In the genomic region with DNA sequence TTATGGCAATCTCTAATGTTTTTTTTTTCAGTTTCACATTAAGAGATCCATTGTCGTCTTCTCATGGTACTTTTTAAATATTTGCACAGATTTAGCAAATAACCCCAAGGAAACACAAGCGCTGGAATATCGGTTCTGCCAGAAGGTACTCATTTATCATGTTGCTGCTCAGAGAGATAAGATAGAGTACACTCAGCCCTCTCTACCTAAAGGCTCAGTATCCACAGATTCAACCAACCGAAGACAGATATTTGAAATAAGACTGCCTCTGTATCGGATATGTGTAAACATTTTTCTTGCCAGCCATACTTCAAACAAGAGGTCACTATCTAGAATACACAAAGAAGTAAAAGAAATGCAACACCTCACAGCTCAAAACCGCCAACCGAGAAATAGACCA, we compare ENCODE assay signal across 23 mouse cellular contexts. TPM values are rescaled to one million over a fixed set of nuclear protein-coding genes. Genes with fewer than 3 reads are reported as not detected.
A peak's percentile ranks its signal among the peaks of the same experiment; 100 is the strongest.
DNase-seq lines count a peak whose midpoint lies in the region; ATAC-seq and TF ChIP-seq lines count a peak whose summit lies in the region.
"Had no signal": no experiment of that assay in that cellular context is flagged by ENCODE, and none has a peak within 500 bp of the region (broad histone marks: within the 10 kb centered on the region; RNA-seq: fewer than 3 reads in every experiment).

No protein-coding gene starts in this region.

- H3K4me3 ChIP-seq in lung, embryonic 14.5 days (ENCODE audit: low read depth, low read length), result no peak overlapping the region
- H3K4me3 ChIP-seq in stomach, embryonic 14.5 days (ENCODE audit: low read depth, low read length), result no peak overlapping the region
- H3K4me3 ChIP-seq in stomach, postnatal 0 days (ENCODE audit: low read depth, low read length), result no peak overlapping the region
- H3K4me3 ChIP-seq in stomach, embryonic 15.5 days (replicated peaks), result no peak overlapping the region
- no peak overlapping the region for H3K4me3 ChIP-seq in kidney, embryonic 15.5 days (replicated peaks)
- H3K4me3 ChIP-seq: embryonic facial prominence, embryonic 13.5 days; embryonic facial prominence, embryonic 15.5 days; erythroblast, embryonic 14.5 days; forebrain, embryonic 10.5 days; forebrain, embryonic 12.5 days had no signal

- H3K4me1 ChIP-seq in lung, embryonic 14.5 days (ENCODE audit: insufficient read depth), result peaks cover 3% of the 10 kb centered on the region; the same call in 1 of the 2 replicates
- H3K4me1 ChIP-seq in stomach, embryonic 14.5 days (ENCODE audit: control insufficient read depth, insufficient read depth, low read length), result no peaks in the 10 kb centered on the region
- no peaks in the 10 kb centered on the region for H3K4me1 ChIP-seq in stomach, postnatal 0 days (replicated peaks; ENCODE audit: control insufficient read depth, insufficient read depth)
- no peaks in the 10 kb centered on the region for H3K4me1 ChIP-seq in stomach, embryonic 15.5 days
- no peaks in the 10 kb centered on the region for H3K4me1 ChIP-seq in kidney, embryonic 15.5 days
- H3K4me1 ChIP-seq: embryonic facial prominence, embryonic 13.5 days; embryonic facial prominence, embryonic 15.5 days; forebrain, embryonic 10.5 days; forebrain, embryonic 12.5 days had no signal

- no peak overlapping the region for H3K27ac ChIP-seq in lung, embryonic 14.5 days (ENCODE audit: low read depth)
- H3K27ac ChIP-seq in stomach, embryonic 14.5 days (ENCODE audit: low read length), result no peak overlapping the region
- no peak overlapping the region for H3K27ac ChIP-seq in stomach, postnatal 0 days (replicated peaks)
- no peak overlapping the region for H3K27ac ChIP-seq in stomach, embryonic 15.5 days
- no peak overlapping the region for H3K27ac ChIP-seq in kidney, embryonic 15.5 days
- H3K27ac ChIP-seq: embryonic facial prominence, embryonic 13.5 days; embryonic facial prominence, embryonic 15.5 days; forebrain, embryonic 10.5 days; forebrain, embryonic 12.5 days had no signal

- H3K9ac ChIP-seq in lung, embryonic 14.5 days, result no peak overlapping the region
- no peak overlapping the region for H3K9ac ChIP-seq in stomach, embryonic 14.5 days (replicated peaks; ENCODE audit: low read depth, low read length)
- H3K9ac ChIP-seq in stomach, postnatal 0 days (ENCODE audit: low read length), result no peak overlapping the region
- H3K9ac ChIP-seq in stomach, embryonic 15.5 days, result no peak overlapping the region
- H3K9ac ChIP-seq in kidney, embryonic 15.5 days, result no peak overlapping the region
- H3K9ac ChIP-seq: embryonic facial prominence, embryonic 13.5 days; embryonic facial prominence, embryonic 15.5 days; forebrain, embryonic 12.5 days had no signal

- no peak overlapping the region for H3K4me2 ChIP-seq in lung, embryonic 14.5 days
- H3K4me2 ChIP-seq in stomach, embryonic 14.5 days (replicated peaks; ENCODE audit: low read depth, low read length), result no peak overlapping the region
- no peak overlapping the region for H3K4me2 ChIP-seq in stomach, postnatal 0 days (replicated peaks; ENCODE audit: low read depth)
- H3K4me2 ChIP-seq in stomach, embryonic 15.5 days, result no peak overlapping the region
- H3K4me2 ChIP-seq in kidney, embryonic 15.5 days, result no peak overlapping the region
- H3K4me2 ChIP-seq: embryonic facial prominence, embryonic 13.5 days; embryonic facial prominence, embryonic 15.5 days; forebrain, embryonic 12.5 days had no signal

- no peaks in the 10 kb centered on the region for H3K9me3 ChIP-seq in lung, embryonic 14.5 days (ENCODE audit: low read depth, low read length)
- H3K9me3 ChIP-seq in stomach, embryonic 14.5 days (ENCODE audit: control insufficient read depth, low read depth, low read length), result no peaks in the 10 kb centered on the region
- H3K9me3 ChIP-seq in stomach, postnatal 0 days (ENCODE audit: control insufficient read depth, low read length), result no peaks in the 10 kb centered on the region
- H3K9me3 ChIP-seq in stomach, embryonic 15.5 days, result no peaks in the 10 kb centered on the region
- H3K9me3 ChIP-seq in kidney, embryonic 15.5 days (replicated peaks), result no peaks in the 10 kb centered on the region
- H3K9me3 ChIP-seq: embryonic facial prominence, embryonic 13.5 days; embryonic facial prominence, embryonic 15.5 days; forebrain, embryonic 10.5 days; forebrain, embryonic 12.5 days had no signal

- WGBS in lung, embryonic 14.5 days, result 12% methylated on average over 7 of the region's 7 CpGs
- WGBS in stomach, embryonic 14.5 days, result 16% methylated on average over 7 of the region's 7 CpGs
- 24% methylated on average over 7 of the region's 7 CpGs for WGBS in stomach, postnatal 0 days
- WGBS in stomach, embryonic 15.5 days, result 20% methylated on average over 7 of the region's 7 CpGs
- WGBS in kidney, embryonic 15.5 days, result 81% methylated on average over 7 of the region's 7 CpGs

- no peak for TF ChIP-seq EP300 in stomach, postnatal 0 days (optimal IDR thresholded peaks at IDR 0.05)

- H3K36me3 ChIP-seq in lung, embryonic 14.5 days (ENCODE audit: insufficient read depth), result no peaks in the 10 kb centered on the region
- no peaks in the 10 kb centered on the region for H3K36me3 ChIP-seq in stomach, embryonic 14.5 days (ENCODE audit: control insufficient read depth, insufficient read depth, low read length)
- no peaks in the 10 kb centered on the region for H3K36me3 ChIP-seq in stomach, postnatal 0 days (ENCODE audit: control insufficient read depth, insufficient read depth, low read length)
- H3K36me3 ChIP-seq in stomach, embryonic 15.5 days, result no peaks in the 10 kb centered on the region
- no peaks in the 10 kb centered on the region for H3K36me3 ChIP-seq in kidney, embryonic 15.5 days
- H3K36me3 ChIP-seq: embryonic facial prominence, embryonic 13.5 days; embryonic facial prominence, embryonic 15.5 days; forebrain, embryonic 10.5 days; forebrain, embryonic 12.5 days had no signal

- no peaks in the 10 kb centered on the region for H3K27me3 ChIP-seq in lung, embryonic 14.5 days (ENCODE audit: insufficient read depth, low read length)
- H3K27me3 ChIP-seq in stomach, embryonic 14.5 days (ENCODE audit: control insufficient read depth, insufficient read depth, low read length), result no peaks in the 10 kb centered on the region
- no peaks in the 10 kb centered on the region for H3K27me3 ChIP-seq in stomach, postnatal 0 days (ENCODE audit: control insufficient read depth, insufficient read depth, low read length)
- no peaks in the 10 kb centered on the region for H3K27me3 ChIP-seq in stomach, embryonic 15.5 days (replicated peaks)
- H3K27me3 ChIP-seq in kidney, embryonic 15.5 days, result no peaks in the 10 kb centered on the region
- H3K27me3 ChIP-seq: embryonic facial prominence, embryonic 13.5 days; embryonic facial prominence, embryonic 15.5 days; forebrain, embryonic 12.5 days had no signal

- no peak for ATAC-seq in lung, embryonic 14.5 days (ENCODE audit: insufficient read depth)
- ATAC-seq in stomach, embryonic 14.5 days (ENCODE audit: insufficient number of reproducible peaks, insufficient read depth, low FRiP score, low read depth), result 0 out of 2 replicates have a peak, but pooled peaks have one; percentile 65
- ATAC-seq in stomach, postnatal 0 days (ENCODE audit: low FRiP score, low TSS enrichment), result no peak
- peak; percentile 79 for ATAC-seq in stomach, embryonic 15.5 days (ENCODE audit: insufficient read depth, low FRiP score, low read depth)
- no peak for ATAC-seq in kidney, embryonic 15.5 days (replicated peaks; ENCODE audit: low FRiP score)
- ATAC-seq: forebrain, embryonic 14.5 days had no signal

- no peak for TF ChIP-seq CTCF in lung, embryonic 14.5 days (IDR thresholded peaks at IDR 0.05; ENCODE audit: low read depth)
- TF ChIP-seq CTCF in stomach, postnatal 0 days (IDR thresholded peaks at IDR 0.05; ENCODE audit: low read depth), result no peak

- peak; percentile 24 for DNase-seq in lung, embryonic 14.5 days
- no peak for DNase-seq in lung, postnatal 10 days
- DNase-seq in stomach, postnatal 0 days (ENCODE audit: low spot score), result no peak
- DNase-seq in spleen, postnatal 4 days (ENCODE audit: low spot score in 2 of 2), result no peak
- DNase-seq: adrenal gland, adult 2 months; adrenal gland, postnatal 10 days; adrenal gland, postnatal 25 days; cerebellum, adult 11 months; cerebellum, adult 18-20 months; cerebellum, adult 8-10 months; cerebellum, adult 9-11 months; cerebellum, postnatal 14 days; cerebellum, postnatal 36 days; embryo, embryonic 11 days had no signal

RNA-seq across cellular contexts. Expression of a gene that starts 27.6 kb away (rescaled TPM):
- polyA plus RNA-seq in lung, embryonic 14.5 days (2014; fragmentation: Nextera tagmentation; extraction: Ambion mirVana), result 265 and 268 TPM in 2 replicates
- polyA plus RNA-seq in stomach, embryonic 14.5 days (2014; fragmentation: Nextera tagmentation; extraction: Ambion mirVana), result 111 and 131 TPM in 2 replicates
- 41.5 and 47.6 TPM in 2 replicates for polyA plus RNA-seq in stomach, postnatal 0 days (2015; fragmentation: Nextera tagmentation; extraction: Ambion mirVana)
- polyA plus RNA-seq in stomach, embryonic 15.5 days (2015; fragmentation: Nextera tagmentation; extraction: Ambion mirVana), result 109 and 134 TPM in 2 replicates
- polyA plus RNA-seq in kidney, embryonic 15.5 days (2015; fragmentation: Nextera tagmentation; extraction: Ambion mirVana), result 83.9 and 89.1 TPM in 2 replicates
- polyA plus RNA-seq: erythroblast, embryonic 14.5 days had no signal

Comparison
In these comparisons a context has a peak if more than half of its experiments do, and no peak if none do; other contexts are left out.
1. ATAC-seq: peak in stomach, embryonic 14.5 days (single experiment) and stomach, embryonic 15.5 days (single experiment); none in lung, embryonic 14.5 days (single experiment), stomach, postnatal 0 days (single experiment) and kidney, embryonic 15.5 days (single experiment).